27 mouse cellular contexts compared by ENCODE assay signal in the genomic region with DNA sequence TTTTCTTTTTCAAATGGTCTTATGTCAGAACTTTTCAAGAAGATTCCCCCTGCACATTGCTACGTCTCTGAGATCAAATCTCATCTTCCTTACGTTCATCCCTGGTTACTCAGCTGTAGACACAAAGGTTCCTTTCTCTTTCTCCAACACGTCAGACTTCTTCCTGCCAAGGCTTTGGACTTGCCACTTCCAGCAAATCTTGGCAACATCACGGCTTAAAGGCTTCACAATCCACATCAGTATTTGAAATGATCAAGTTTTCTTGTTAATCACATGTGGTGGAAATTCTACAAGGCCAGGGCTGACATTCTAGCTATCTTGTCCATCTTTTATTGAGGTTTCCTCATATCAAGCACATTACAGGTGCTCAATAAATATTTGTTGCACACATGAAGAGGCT. TPM values are rescaled to one million over a fixed set of nuclear protein-coding genes. Genes with fewer than 3 reads are reported as not detected.
A peak's percentile ranks its signal among the peaks of the same experiment; 100 is the strongest.
DNase-seq lines count a peak whose midpoint lies in the region; ATAC-seq and TF ChIP-seq lines count a peak whose summit lies in the region.
"Had no signal": no experiment of that assay in that cellular context is flagged by ENCODE, and none has a peak within 500 bp of the region (broad histone marks: within the 10 kb centered on the region; RNA-seq: fewer than 3 reads in every experiment).

No protein-coding gene starts in this region.

- 68% methylated on average over 4 of the region's 4 CpGs for WGBS in hindbrain, postnatal 0 days

- H3K27me3 ChIP-seq in hindbrain, postnatal 0 days (ENCODE audit: insufficient read depth, low read length): no peaks in the 10 kb centered on the region
- H3K27me3 ChIP-seq: embryonic facial prominence, embryonic 13.5 days; forebrain, embryonic 12.5 days; forebrain, embryonic 15.5 days; heart, embryonic 13.5 days; hindbrain, embryonic 12.5 days; hindbrain, embryonic 15.5 days; intestine, embryonic 15.5 days; kidney, embryonic 15.5 days; Patski had no signal

- intact Hi-C loops in gastrocnemius, adult 2 months (cut with DNase I): no loop called here
- intact Hi-C loops in heart, postnatal 14 days (cut with DNase I): no loop called here

- H3K9me3 ChIP-seq in hindbrain, postnatal 0 days (ENCODE audit: low read length): no peaks in the 10 kb centered on the region
- H3K9me3 ChIP-seq: embryonic facial prominence, embryonic 10.5 days; embryonic facial prominence, embryonic 13.5 days; forebrain, embryonic 12.5 days; forebrain, embryonic 15.5 days; heart, embryonic 13.5 days; hindbrain, embryonic 12.5 days; hindbrain, embryonic 15.5 days; intestine, embryonic 15.5 days; kidney, embryonic 15.5 days had no signal

- H3K36me3 ChIP-seq in hindbrain, postnatal 0 days (ENCODE audit: insufficient read depth, low read length): no peaks in the 10 kb centered on the region
- H3K36me3 ChIP-seq: embryonic facial prominence, embryonic 10.5 days; embryonic facial prominence, embryonic 13.5 days; forebrain, embryonic 12.5 days; forebrain, embryonic 15.5 days; heart, embryonic 13.5 days; hindbrain, embryonic 12.5 days; hindbrain, embryonic 15.5 days; intestine, embryonic 15.5 days; kidney, embryonic 15.5 days had no signal

- H3K9ac ChIP-seq in hindbrain, postnatal 0 days (replicated peaks; ENCODE audit: low read length): no peak overlapping the region
- H3K9ac ChIP-seq: embryonic facial prominence, embryonic 13.5 days; forebrain, embryonic 12.5 days; forebrain, embryonic 15.5 days; heart, embryonic 13.5 days; hindbrain, embryonic 12.5 days; hindbrain, embryonic 15.5 days; intestine, embryonic 15.5 days; kidney, embryonic 15.5 days had no signal

- H3K4me3 ChIP-seq in gastrocnemius, adult 2 months: no peak overlapping the region
- H3K4me3 ChIP-seq in hindbrain, postnatal 0 days (ENCODE audit: low read length): no peak overlapping the region
- H3K4me3 ChIP-seq: embryonic facial prominence, embryonic 10.5 days; embryonic facial prominence, embryonic 13.5 days; erythroblast, embryonic 14.5 days; forebrain, embryonic 12.5 days; forebrain, embryonic 15.5 days; heart, embryonic 13.5 days; hindbrain, embryonic 12.5 days; hindbrain, embryonic 15.5 days; intestine, embryonic 15.5 days; kidney, embryonic 15.5 days had no signal

- H3K4me1 ChIP-seq in hindbrain, postnatal 0 days (ENCODE audit: insufficient read depth, low read length): no peaks in the 10 kb centered on the region
- H3K4me1 ChIP-seq: embryonic facial prominence, embryonic 10.5 days; forebrain, embryonic 12.5 days; hindbrain, embryonic 12.5 days; hindbrain, embryonic 15.5 days; intestine, embryonic 15.5 days had no signal

- no peak for DNase-seq in gastrocnemius, adult 2 months
- DNase-seq in gastrocnemius, postnatal 4 days (ENCODE audit: low spot score in 2 of 2): no peak
- peak; percentile 36 for DNase-seq in heart, adult 8-10 months (ENCODE audit: low spot score)
- no peak for DNase-seq in heart, postnatal 14 days
- DNase-seq in 3T3-L1 (ENCODE audit: low read depth, low spot score) (peak; percentile 5), NIH3T3 (ENCODE audit: low read depth) (peak; percentile 19)
- no peak for DNase-seq in hindbrain, postnatal 0 days (ENCODE audit: low spot score)
- no peak for DNase-seq in urinary bladder, adult 2 months (ENCODE audit: low spot score)
- DNase-seq: adrenal gland, adult 2 months; adrenal gland, postnatal 14 days; cerebellum, adult 11 months; cerebellum, adult 2 months; cerebellum, adult 9-11 months; cerebellum, postnatal 25 days; kidney, adult 8-10 months had no signal

- H3K4me2 ChIP-seq in hindbrain, postnatal 0 days (ENCODE audit: low read depth, low read length): no peak overlapping the region
- H3K4me2 ChIP-seq: forebrain, embryonic 12.5 days; forebrain, embryonic 15.5 days; heart, embryonic 13.5 days; hindbrain, embryonic 12.5 days; hindbrain, embryonic 15.5 days; intestine, embryonic 15.5 days; kidney, embryonic 15.5 days had no signal

- peak overlapping the region; percentile 70 for H3K27ac ChIP-seq in gastrocnemius, adult 2 months
- H3K27ac ChIP-seq in hindbrain, postnatal 0 days: no peak overlapping the region
- H3K27ac ChIP-seq: embryonic facial prominence, embryonic 10.5 days; forebrain, embryonic 12.5 days; forebrain, embryonic 15.5 days; heart, embryonic 13.5 days; hindbrain, embryonic 12.5 days; hindbrain, embryonic 15.5 days; intestine, embryonic 15.5 days had no signal

- no peak for ATAC-seq in hindbrain, postnatal 0 days
- ATAC-seq: CD4-positive, CD25-positive, alpha-beta regulatory T cell, adult 4 months; forebrain, embryonic 15.5 days; intestine, embryonic 15.5 days; Patski had no signal

- TF ChIP-seq CTCF in gastrocnemius, adult 2 months (IDR thresholded peaks at IDR 0.05): no peak
- TF ChIP-seq CTCF in hindbrain, postnatal 0 days (IDR thresholded peaks at IDR 0.05; ENCODE audit: low read depth): no peak

RNA-seq across cellular contexts. Expression of gene Picalm, which starts 39.0 kb away (rescaled TPM):
- 10 to 100 TPM; 87.9 to 93.4 TPM for total RNA-seq in gastrocnemius, adult 2 months (2021)
- total RNA-seq in gastrocnemius, postnatal 4 days (2021): 100 to 1,000 TPM; 168 to 206 TPM
- 100 to 1,000 TPM in 2 of 4 experiments, 10 to 100 TPM in 2; 88.7 to 106 (median 101) TPM for total RNA-seq in heart, adult 8-10 months (2022)
- 100 to 1,000 TPM; 167 to 180 TPM for total RNA-seq in heart, postnatal 14 days (2021)
- 132 and 141 TPM in 2 replicates for total RNA-seq in hindbrain, postnatal 0 days (2014; rRNA removed)
- 22.4 and 25.2 TPM in 2 replicates for polyA plus RNA-seq in hindbrain, postnatal 0 days (2015; fragmentation: Nextera tagmentation; extraction: Ambion mirVana)
- 148 and 156 TPM in 2 replicates for polyA plus RNA-seq in urinary bladder, adult 2 months (2012; rRNA removed)

Comparison
In these comparisons a context has a peak if more than half of its experiments do, and no peak if none do; other contexts are left out.
1. DNase-seq: peak in heart, adult 8-10 months (single experiment), 3T3-L1 (single experiment) and NIH3T3 (single experiment); none in gastrocnemius, adult 2 months (single experiment), gastrocnemius, postnatal 4 days (0 of 2), heart, postnatal 14 days (0 of 2), hindbrain, postnatal 0 days (single experiment) and urinary bladder, adult 2 months (single experiment).